Mouse (Mus musculus) bone marrow macrophage, adult 2 months (primary cell): ENCODE results near the gene Mapk14.

Source experiments
- CTCF ChIP-seq: IDR thresholded peaks from 2 replicates; pipeline ENCODE4 v1.5.1; 2012; ENCODE audit warnings: low read depth, mild to moderate bottlenecking, low read length, moderate library complexity
- POLR2A ChIP-seq: IDR thresholded peaks from 2 replicates; pipeline ENCODE4 v1.6.1; 2012; ENCODE audit warnings: mild to moderate bottlenecking, low read depth, low read length, borderline replicate concordance

- TF ChIP-seq POLR2A, result no peak
- no peak for TF ChIP-seq CTCF
These were observed 47.4 kb upstream of the Mapk14 start for GRCm38 (mm10) chr17:28643697-28644096.
